In the genomic region with DNA sequence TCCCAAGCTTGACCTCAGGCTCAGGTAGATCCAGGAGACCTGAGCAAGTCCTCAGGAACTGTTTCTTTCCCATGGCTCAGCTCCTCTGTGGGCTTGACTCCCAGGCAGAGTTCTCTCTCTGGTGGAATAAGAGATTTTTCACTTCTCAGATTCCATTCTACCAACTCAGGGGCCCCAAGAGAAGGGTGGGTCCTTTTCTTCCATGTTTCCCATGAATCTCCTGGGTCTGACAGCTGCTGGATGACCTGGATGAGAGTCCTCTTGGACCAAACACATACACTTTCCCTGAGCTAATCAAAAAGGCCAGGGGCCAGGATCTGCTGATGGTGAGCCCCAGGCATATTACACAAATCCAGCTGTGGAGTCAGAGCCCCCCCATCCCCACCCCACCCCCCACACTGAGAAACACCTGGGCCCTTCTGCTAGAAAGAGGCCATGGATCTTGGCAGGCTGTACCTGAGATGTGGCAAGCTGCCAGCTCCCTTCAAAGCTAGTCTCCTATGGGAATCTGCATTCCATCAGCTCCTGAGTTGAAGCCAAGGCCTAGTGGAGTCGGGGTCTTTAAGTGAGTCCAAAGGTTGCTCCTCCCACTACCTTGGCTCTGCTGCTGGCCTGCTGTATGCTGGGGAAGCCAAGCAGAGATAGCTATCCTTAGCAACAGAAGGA, we compare ENCODE assay signal across 11 mouse cellular contexts. TPM values are rescaled to one million over a fixed set of nuclear protein-coding genes. Genes with fewer than 3 reads are reported as not detected.
DNase-seq lines count a peak whose midpoint lies in the region; ATAC-seq and TF ChIP-seq lines count a peak whose summit lies in the region.
"Had no signal": no experiment of that assay in that cellular context is flagged by ENCODE, and none has a peak within 500 bp of the region (broad histone marks: within the 10 kb centered on the region; RNA-seq: fewer than 3 reads in every experiment).

No protein-coding gene starts in this region.

- H3K4me1 ChIP-seq in lung, adult 2 months (ENCODE audit: control insufficient read depth, insufficient read depth, low read length) = no peaks in the 10 kb centered on the region
- 0 out of 2 replicates have a peak, but pooled peaks cover 3% of the 10 kb centered on the region for H3K4me1 ChIP-seq in kidney, embryonic 16.5 days (ENCODE audit: insufficient read depth, low read length)
- peaks cover 3% of the 10 kb centered on the region; the same call in 1 of the 2 replicates for H3K4me1 ChIP-seq in stomach, embryonic 16.5 days (ENCODE audit: control insufficient read depth, insufficient read depth, low read length)

- no peak overlapping the region for H3K27ac ChIP-seq in kidney, embryonic 16.5 days (ENCODE audit: low read length)
- 0 out of 2 replicates have a peak overlapping the region, but pooled peaks have one; percentile 11 for H3K27ac ChIP-seq in stomach, embryonic 16.5 days (ENCODE audit: low read length)
- H3K27ac ChIP-seq: neural tube, embryonic 13.5 days had no signal

- no peaks in the 10 kb centered on the region for H3K27me3 ChIP-seq in kidney, embryonic 16.5 days (ENCODE audit: insufficient read depth, low read length)
- H3K27me3 ChIP-seq in stomach, embryonic 16.5 days (ENCODE audit: control insufficient read depth, insufficient read depth, low read length) = no peaks in the 10 kb centered on the region
- H3K27me3 ChIP-seq: neural tube, embryonic 13.5 days had no signal

- TF ChIP-seq POLR2A in lung, adult 2 months (IDR thresholded peaks at IDR 0.05; ENCODE audit: borderline replicate concordance, extremely low read depth, low read depth, low read length) = no peak

- no peak overlapping the region for H3K4me3 ChIP-seq in lung, adult 2 months (replicated peaks; ENCODE audit: extremely low read depth, low read depth, low read length)
- H3K4me3 ChIP-seq in kidney, embryonic 16.5 days (ENCODE audit: low read length) = no peak overlapping the region
- no peak overlapping the region for H3K4me3 ChIP-seq in stomach, embryonic 16.5 days (replicated peaks; ENCODE audit: low read length)
- H3K4me3 ChIP-seq: neural tube, embryonic 13.5 days had no signal

- H3K4me2 ChIP-seq in kidney, embryonic 16.5 days (replicated peaks; ENCODE audit: low read depth, low read length) = no peak overlapping the region
- no peak overlapping the region for H3K4me2 ChIP-seq in stomach, embryonic 16.5 days (ENCODE audit: low read depth, low read length)
- H3K4me2 ChIP-seq: neural tube, embryonic 13.5 days had no signal

- no peak overlapping the region for H3K9ac ChIP-seq in kidney, embryonic 16.5 days (replicated peaks; ENCODE audit: low read length)
- H3K9ac ChIP-seq in stomach, embryonic 16.5 days (ENCODE audit: low read length) = no peak overlapping the region
- H3K9ac ChIP-seq: neural tube, embryonic 13.5 days had no signal

- DNase-seq in cerebellum, adult 11 months = peak; percentile 74
- DNase-seq in cerebellum, postnatal 4 days (ENCODE audit: low spot score in 2 of 2) = no peak
- peak; percentile 24 for DNase-seq in lung, adult 2 months
- DNase-seq in lung, postnatal 25 days (ENCODE audit: low spot score) = no peak
- DNase-seq in frontal cortex, postnatal 14 days (ENCODE audit: low spot score in 2 of 2) = no peak
- DNase-seq in right cerebral cortex, postnatal 14 days = no peak

- no peaks in the 10 kb centered on the region for H3K9me3 ChIP-seq in kidney, embryonic 16.5 days (ENCODE audit: low read length)
- no peaks in the 10 kb centered on the region for H3K9me3 ChIP-seq in stomach, embryonic 16.5 days (replicated peaks; ENCODE audit: control insufficient read depth, low read length)
- H3K9me3 ChIP-seq: neural tube, embryonic 13.5 days had no signal

- ATAC-seq in kidney, embryonic 16.5 days (ENCODE audit: low FRiP score, low TSS enrichment) = 0 out of 2 replicates have a peak, but pooled peaks have one; percentile 27
- ATAC-seq in stomach, embryonic 16.5 days (ENCODE audit: insufficient read depth, low FRiP score) = peak; percentile 62

- WGBS in lung, adult 2 months = 35% methylated on average over 1 of the region's 1 CpGs
- WGBS in kidney, embryonic 16.5 days = 54% methylated on average over 1 of the region's 1 CpGs
- 24% methylated on average over 1 of the region's 1 CpGs for WGBS in stomach, embryonic 16.5 days

- no peaks in the 10 kb centered on the region for H3K36me3 ChIP-seq in kidney, embryonic 16.5 days (ENCODE audit: insufficient read depth, low read length)
- no peaks in the 10 kb centered on the region for H3K36me3 ChIP-seq in stomach, embryonic 16.5 days (ENCODE audit: control insufficient read depth, insufficient read depth, low read length)
- H3K36me3 ChIP-seq: neural tube, embryonic 13.5 days had no signal

- TF ChIP-seq CTCF in lung, adult 2 months (IDR thresholded peaks at IDR 0.05; ENCODE audit: insufficient read depth, low read length) = no peak

RNA-seq across cellular contexts. Expression of gene Mrgprd, which starts 17.9 kb away (rescaled TPM):
- not detected in 2 replicates for polyA plus RNA-seq in lung, adult 2 months (2012; rRNA removed)
- polyA plus RNA-seq in kidney, embryonic 16.5 days (2015; fragmentation: Nextera tagmentation; extraction: Ambion mirVana) = not detected in 2 replicates
- not detected in 2 replicates for polyA plus RNA-seq in stomach, embryonic 16.5 days (2015; fragmentation: Nextera tagmentation; extraction: Ambion mirVana)
- polyA plus RNA-seq: large intestine, adult 2 months; liver, embryonic 16.5 days; neural tube, embryonic 13.5 days had no signal

RNA-seq across cellular contexts. Expression of gene Mrgprf, which starts 31.9 kb away (rescaled TPM):
- 14.3 and 16.2 TPM in 2 replicates for polyA plus RNA-seq in lung, adult 2 months (2012; rRNA removed)
- polyA plus RNA-seq in kidney, embryonic 16.5 days (2015; fragmentation: Nextera tagmentation; extraction: Ambion mirVana) = 3.5 and 3.8 TPM in 2 replicates
- 5.5 and 7.4 TPM in 2 replicates for polyA plus RNA-seq in stomach, embryonic 16.5 days (2015; fragmentation: Nextera tagmentation; extraction: Ambion mirVana)

RNA-seq across cellular contexts. Expression of gene Tpcn2, which starts 48.7 kb away (rescaled TPM):
- polyA plus RNA-seq in lung, adult 2 months (2012; rRNA removed) = 31.5 and 40.9 TPM in 2 replicates
- 11.4 and 12.2 TPM in 2 replicates for polyA plus RNA-seq in kidney, embryonic 16.5 days (2015; fragmentation: Nextera tagmentation; extraction: Ambion mirVana)
- 9.7 and 11.2 TPM in 2 replicates for polyA plus RNA-seq in stomach, embryonic 16.5 days (2015; fragmentation: Nextera tagmentation; extraction: Ambion mirVana)

Comparison
In these comparisons a context has a peak if more than half of its experiments do, and no peak if none do; other contexts are left out.
1. DNase-seq: peak in cerebellum, adult 11 months (single experiment) and lung, adult 2 months (single experiment); none in cerebellum, postnatal 4 days (0 of 2), lung, postnatal 25 days (single experiment), frontal cortex, postnatal 14 days (0 of 2) and right cerebral cortex, postnatal 14 days (single experiment).